Mouse (Mus musculus) G1E (cell line): ENCODE results near the gene Helz. TPM values are rescaled to one million over a fixed set of nuclear protein-coding genes. Genes with fewer than 3 reads are reported as not detected.

Experiments used
- ATAC-seq: 2 replicates; pipeline ENCODE4 v1.8.0; 2016; ENCODE audit warnings: mild to moderate bottlenecking; ENCODE audit not compliant: insufficient number of reproducible peaks, poor library complexity, low FRiP score, severe bottlenecking; ENCODE audit errors: extremely low read depth
- DNase-seq: peaks from one replicate; pipeline ENCODE4 v3.0.0; 2012; ENCODE audit warnings: low spot score
- H3K27me3 ChIP-seq: 2 replicates; pipeline ENCODE4 v1.6.1; 2012; ENCODE audit warnings: mild to moderate bottlenecking, low read length, inconsistent platforms; ENCODE audit not compliant: insufficient read depth
- H3K36me3 ChIP-seq: replicated peaks from 2 replicates; pipeline ENCODE3; 2012; ENCODE audit warnings: mild to moderate bottlenecking, inconsistent platforms
- H3K4me1 ChIP-seq: 2 replicates; pipeline ENCODE4 v1.6.1; 2012; ENCODE audit warnings: low read depth, low read length, inconsistent platforms, mixed read lengths; ENCODE audit not compliant: insufficient read depth
- H3K4me3 ChIP-seq: 2 replicates; pipeline ENCODE4 v1.5.1; 2012; ENCODE audit warnings: low read depth, mild to moderate bottlenecking, inconsistent platforms, low read length, moderate library complexity, mixed read lengths
- H3K9me3 ChIP-seq: replicated peaks from 2 replicates; pipeline ENCODE4 v1.6.1; 2012; ENCODE audit warnings: inconsistent platforms
- CTCF ChIP-seq: IDR thresholded peaks from 2 replicates; pipeline ENCODE4 v1.5.1; 2012; ENCODE audit warnings: low read depth, low read length, inconsistent platforms, mixed read lengths
- GATA1 ChIP-seq: IDR thresholded peaks from 2 replicates; pipeline ENCODE4 v1.6.1; 2012; ENCODE audit warnings: borderline replicate concordance, low read length, inconsistent platforms, mixed read lengths
- GATA2 ChIP-seq: IDR thresholded peaks from 2 replicates; pipeline ENCODE4 v1.6.1; 2012; ENCODE audit warnings: low read depth, low read length, inconsistent platforms, borderline replicate concordance
- POLR2AphosphoS5 ChIP-seq: IDR thresholded peaks from 2 replicates; pipeline ENCODE4 v1.6.1; 2012; ENCODE audit warnings: low read depth, low read length, inconsistent platforms; ENCODE audit not compliant: insufficient replicate concordance
- TAL1 ChIP-seq: conservative IDR thresholded peaks from 2 replicates; pipeline ENCODE4 v1.6.1; 2012; ENCODE audit warnings: low read depth, low read length, inconsistent platforms, mixed read lengths
- polyA plus RNA-seq: library from polyadenylated mRNA; stranded (reverse); fragments of >175 nt; gene quantifications from 2 replicates; pipeline ENCODE4 v1.2.3, GENCODE M21; 2012
- total RNA-seq, 2 experiments: library from RNA; stranded (forward) in 1 of 2; stranded (reverse) in 1 of 2; fragments of 200-1000 nt in 1 of 2; fragments of >200 nt in 1 of 2; fragmentation: Nextera tagmentation in 1 of 2; gene quantifications; 2 replicates each; pipeline ENCODE4 v1.2.3; 2014 to 2017

Gene Helz
- total and polyA plus RNA-seq, 3 experiments = 23.8 to 97.3 (median 63.5) TPM

DNA sequence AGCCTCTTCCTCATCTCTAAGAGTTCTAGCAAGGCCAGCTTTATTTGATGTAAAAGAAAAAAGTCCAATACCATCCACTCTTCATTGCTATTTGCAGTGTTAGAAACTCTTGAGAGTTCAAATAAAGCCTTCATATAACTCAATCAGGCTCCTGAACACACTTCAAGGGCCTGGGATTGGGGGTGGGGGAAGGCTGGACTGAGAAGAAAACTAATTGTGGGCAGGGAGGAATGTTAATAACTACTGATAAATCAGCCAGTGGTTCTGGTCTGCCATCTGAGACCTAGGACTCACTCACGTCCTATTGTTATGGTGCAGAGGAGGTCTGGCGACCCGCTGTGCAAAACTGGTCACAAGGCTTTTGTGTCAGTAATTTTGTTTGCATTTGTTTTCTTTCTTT lies 20.1 kb upstream of the Helz start:
- no peaks in the 10 kb centered on the region for H3K36me3 ChIP-seq
- ATAC-seq (no peak), DNase-seq (no peak)
- TF ChIP-seq CTCF (no peak), POLR2AphosphoS5 (no peak), GATA2 (no peak), TAL1 (no peak), GATA1 (no peak)
- H3K4me3 ChIP-seq = no peak overlapping the region
- H3K9me3 ChIP-seq = no peaks in the 10 kb centered on the region
- peaks cover 20% of the 10 kb centered on the region for H3K27me3 ChIP-seq
- H3K4me1 ChIP-seq = peaks cover 3% of the 10 kb centered on the region; the same call in 1 of the 2 replicates

DNA sequence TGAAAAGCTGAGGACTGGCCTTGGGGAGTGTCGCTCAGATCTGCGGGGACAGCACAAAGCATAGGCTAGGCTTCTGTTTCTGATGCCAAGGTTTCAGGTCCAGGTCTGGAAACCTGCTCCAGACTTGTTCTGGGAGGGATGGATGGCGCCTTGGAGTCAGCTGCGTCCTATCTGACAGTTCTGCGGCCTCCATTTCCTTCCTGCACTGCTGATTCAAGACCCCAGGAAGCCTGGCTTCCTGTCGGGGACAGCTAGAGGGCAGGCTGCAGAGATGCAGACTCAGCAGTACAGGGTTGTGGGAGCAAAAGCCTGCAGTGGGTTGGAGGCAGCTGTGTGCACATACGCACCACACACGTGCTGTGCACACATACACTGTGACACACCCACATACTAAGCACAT lies 18.4 kb upstream of the Helz start:
- no peak for ATAC-seq
- DNase-seq = no peak
- Histone ChIP-seq H3K36me3 (no peaks in the 10 kb centered on the region), H3K27me3 (peaks cover 14% of the 10 kb centered on the region), H3K9me3 (no peaks in the 10 kb centered on the region), H3K4me3 (no peak overlapping the region), H3K4me1 (peaks cover 3% of the 10 kb centered on the region; the same call in 1 of the 2 replicates)
- TF ChIP-seq POLR2AphosphoS5 (no peak), GATA2 (no peak), TAL1 (no peak), GATA1 (no peak), CTCF (no peak)

DNA sequence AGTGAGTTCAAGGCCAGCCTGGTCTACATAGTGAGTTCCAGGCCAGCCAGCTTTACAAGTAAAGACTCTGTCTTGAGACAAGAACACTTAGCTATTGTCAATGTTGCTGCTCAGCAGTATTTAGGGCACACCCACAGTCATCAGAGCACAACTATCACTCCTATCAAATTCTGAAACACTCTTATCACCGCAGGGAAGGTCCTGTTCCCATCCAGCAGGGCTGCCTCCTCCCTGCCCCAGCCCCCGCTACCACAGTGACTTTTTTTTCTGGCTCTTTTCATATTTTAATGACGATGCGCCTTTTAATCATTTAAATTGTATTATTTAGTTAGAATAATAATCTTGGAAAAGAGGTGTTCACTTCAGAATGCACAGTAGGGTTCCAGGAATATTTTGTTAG lies 16.3 kb upstream of the Helz start:
- no peak for TF ChIP-seq CTCF
- TF ChIP-seq TAL1 = no peak
- no peak for TF ChIP-seq GATA2
- no peak for TF ChIP-seq POLR2AphosphoS5
- no peak for ATAC-seq
- Histone ChIP-seq H3K36me3 (no peaks in the 10 kb centered on the region), H3K9me3 (no peaks in the 10 kb centered on the region), H3K4me1 (peaks cover 3% of the 10 kb centered on the region; the same call in 1 of the 2 replicates), H3K27me3 (peaks cover 9% of the 10 kb centered on the region), H3K4me3 (no peak overlapping the region)
- no peak for DNase-seq

DNA sequence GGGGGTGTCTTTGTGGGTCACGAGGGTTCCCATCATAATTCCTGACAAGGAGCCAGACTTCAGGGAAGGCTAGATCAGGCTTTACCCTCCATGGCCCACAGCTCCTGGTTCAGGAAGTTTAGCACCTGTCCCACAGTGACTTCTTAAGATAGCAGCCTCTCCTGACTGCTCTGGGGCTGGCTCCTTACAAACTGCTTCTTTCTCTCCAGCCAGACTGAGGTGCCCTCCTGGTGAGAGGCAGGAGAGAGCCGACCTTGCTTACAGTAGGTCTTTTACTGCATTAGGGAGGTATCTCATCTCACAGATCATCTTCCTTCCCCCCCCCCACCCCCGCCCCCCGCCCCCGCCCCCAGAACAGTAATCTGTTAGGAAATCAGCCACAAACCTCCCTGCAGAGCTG lies 15.5 kb upstream of the Helz start:
- TF ChIP-seq CTCF (no peak), GATA2 (no peak), TAL1 (no peak)
- no peak overlapping the region for H3K4me3 ChIP-seq
- H3K9me3 ChIP-seq = no peaks in the 10 kb centered on the region
- ATAC-seq = no peak
- peaks cover 3% of the 10 kb centered on the region; the same call in 1 of the 2 replicates for H3K4me1 ChIP-seq
- H3K36me3 ChIP-seq = no peaks in the 10 kb centered on the region
- DNase-seq = no peak
- peaks cover 11% of the 10 kb centered on the region for H3K27me3 ChIP-seq

DNA sequence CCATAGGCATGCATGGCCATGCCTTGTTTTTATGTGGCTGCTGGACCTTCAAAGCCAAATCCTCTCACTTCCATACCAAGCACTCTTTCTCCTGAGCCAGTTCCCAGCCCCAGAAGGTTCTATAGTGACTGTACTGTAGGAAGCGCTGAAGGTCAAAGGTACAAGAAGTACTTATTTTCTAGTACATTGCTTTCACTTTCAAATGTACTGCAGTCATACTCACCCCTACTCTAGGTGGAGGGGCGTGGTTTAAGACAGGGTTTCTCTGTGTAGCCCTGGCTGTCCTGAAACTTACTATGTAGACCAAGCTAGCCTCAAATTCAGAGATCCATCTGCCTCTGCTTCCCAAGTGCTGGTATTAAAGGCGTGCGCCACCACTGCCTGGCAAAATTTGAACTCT lies 8.7 kb upstream of the Helz start:
- Histone ChIP-seq H3K27me3 (peaks cover 16% of the 10 kb centered on the region), H3K9me3 (no peaks in the 10 kb centered on the region), H3K4me1 (no peaks in the 10 kb centered on the region), H3K4me3 (no peak overlapping the region), H3K36me3 (no peaks in the 10 kb centered on the region)
- TF ChIP-seq CTCF (no peak), TAL1 (no peak), GATA1 (no peak), POLR2AphosphoS5 (no peak), GATA2 (no peak)
- ATAC-seq (no peak), DNase-seq (no peak)

DNA sequence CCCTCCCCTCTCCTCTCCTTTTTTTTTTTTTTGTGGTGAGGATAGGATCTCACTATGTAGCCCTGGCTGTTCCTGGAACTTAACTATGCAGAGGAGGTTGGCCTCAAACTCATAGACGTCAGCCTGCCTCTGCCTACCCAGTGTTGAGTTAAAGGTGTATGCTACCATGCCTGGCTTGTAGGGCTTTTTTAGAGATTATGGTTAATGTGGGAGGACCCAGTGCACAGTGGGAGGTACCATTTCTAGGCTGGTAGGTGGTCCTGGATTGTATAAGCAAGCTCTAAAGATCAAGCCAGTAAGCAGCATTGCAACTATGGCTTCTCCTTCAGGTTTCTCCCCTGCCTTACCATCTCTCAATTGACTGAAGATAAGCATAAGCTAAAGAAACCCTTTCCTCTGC lies 7.4 kb upstream of the Helz start:
- no peak for DNase-seq
- Histone ChIP-seq H3K9me3 (no peaks in the 10 kb centered on the region), H3K36me3 (no peaks in the 10 kb centered on the region), H3K27me3 (peaks cover 27% of the 10 kb centered on the region), H3K4me1 (no peaks in the 10 kb centered on the region), H3K4me3 (no peak overlapping the region)
- TF ChIP-seq GATA2 (no peak), GATA1 (no peak), POLR2AphosphoS5 (no peak), CTCF (no peak)
- ATAC-seq = no peak
